Mouse (Mus musculus): ENCODE results near the gene Myh14.
"Not testable (repeated sequence)": the region's sequence is repeated elsewhere in the genome, so short reads cannot be mapped to it uniquely, and the experiment has no call there.

Gene Myh14

GRCm38 (mm10) chr7:44670803-44671202 is at the start of gene Myh14:
Gene Myh14, minus strand, starts transcription at chr7:44670843.
- peak; percentile 75 to 84 for DNase-seq (ENCODE audit: low spot score in 2 of 2)

- no peak for DNase-seq (ENCODE audit: low spot score in 2 of 2)
Observed at GRCm38 (mm10) chr7:44709881-44710280, 39.2 kb upstream of the Myh14 start.

- DNase-seq (ENCODE audit: low spot score in 2 of 2) = no peak
Observed at GRCm38 (mm10) chr7:44708574-44708973, 37.9 kb upstream of the Myh14 start, which contains the start of gene Izumo2. Gene Izumo2, plus strand, starts transcription at chr7:44708742.

GRCm38 (mm10) chr7:44708093-44708492 is 37.5 kb upstream of the Myh14 start:
- DNase-seq (ENCODE audit: low spot score in 2 of 2) = not testable (repeated sequence)

GRCm38 (mm10) chr7:44707169-44707675 is 36.6 kb upstream of the Myh14 start:
- DNase-seq (ENCODE audit: low spot score in 2 of 2) = no peak

- DNase-seq (ENCODE audit: low spot score in 2 of 2) = no peak
Observed at GRCm38 (mm10) chr7:44706322-44706721, 35.7 kb upstream of the Myh14 start.

GRCm38 (mm10) chr7:44705086-44705485 is 34.4 kb upstream of the Myh14 start:
- no peak for DNase-seq (ENCODE audit: low spot score in 2 of 2)

GRCm38 (mm10) chr7:44704363-44704762 is 33.7 kb upstream of the Myh14 start:
- DNase-seq (ENCODE audit: low spot score in 2 of 2) = peak in 1 of 2 experiments; percentile 25

GRCm38 (mm10) chr7:44702985-44703384 is 32.3 kb upstream of the Myh14 start:
- DNase-seq (ENCODE audit: low spot score in 2 of 2) = no peak

- no peak for DNase-seq (ENCODE audit: low spot score in 2 of 2)
Observed at GRCm38 (mm10) chr7:44701921-44702320, 31.3 kb upstream of the Myh14 start.

GRCm38 (mm10) chr7:44697980-44698379 is 27.3 kb upstream of the Myh14 start:
- no peak for DNase-seq (ENCODE audit: low spot score in 2 of 2)

- DNase-seq (ENCODE audit: low spot score in 2 of 2) = no peak
Observed at GRCm38 (mm10) chr7:44697191-44697710, 26.6 kb upstream of the Myh14 start.

- no peak for DNase-seq (ENCODE audit: low spot score in 2 of 2)
Observed at GRCm38 (mm10) chr7:44695223-44695622, 24.6 kb upstream of the Myh14 start.

- DNase-seq (ENCODE audit: low spot score in 2 of 2) = no peak
Observed at GRCm38 (mm10) chr7:44693427-44694175, 23.0 kb upstream of the Myh14 start.

GRCm38 (mm10) chr7:44689331-44689730 is 18.7 kb upstream of the Myh14 start:
- DNase-seq (ENCODE audit: low spot score in 2 of 2) = no peak

- DNase-seq (ENCODE audit: low spot score in 2 of 2) = no peak
Observed at GRCm38 (mm10) chr7:44688890-44689289, 18.2 kb upstream of the Myh14 start.

GRCm38 (mm10) chr7:44685531-44686402 is 15.1 kb upstream of the Myh14 start:
- DNase-seq (ENCODE audit: low spot score in 2 of 2) = no peak

GRCm38 (mm10) chr7:44683656-44684055 is 13.0 kb upstream of the Myh14 start:
- DNase-seq (ENCODE audit: low spot score in 2 of 2) = no peak

- DNase-seq (ENCODE audit: low spot score in 2 of 2) = no peak
Observed at GRCm38 (mm10) chr7:44676611-44677010, 6.0 kb upstream of the Myh14 start.

- DNase-seq (ENCODE audit: low spot score in 2 of 2) = no peak
Observed at GRCm38 (mm10) chr7:44676126-44676525, 5.5 kb upstream of the Myh14 start.

- DNase-seq (ENCODE audit: low spot score in 2 of 2) = no peak
Observed at GRCm38 (mm10) chr7:44675171-44675570, 4.5 kb upstream of the Myh14 start.

- no peak for DNase-seq (ENCODE audit: low spot score in 2 of 2)
Observed at GRCm38 (mm10) chr7:44674511-44674910, 3.9 kb upstream of the Myh14 start.

Data from natural killer cell, adult 2 months (primary cell).